Mouse (Mus musculus): Measurements from ENCODE around the gene Fbxo10.
"Not testable (repeated sequence)": the region's sequence is repeated elsewhere in the genome, so short reads cannot be mapped to it uniquely, and the experiment has no call there.

The Fbxo10 gene

DNA sequence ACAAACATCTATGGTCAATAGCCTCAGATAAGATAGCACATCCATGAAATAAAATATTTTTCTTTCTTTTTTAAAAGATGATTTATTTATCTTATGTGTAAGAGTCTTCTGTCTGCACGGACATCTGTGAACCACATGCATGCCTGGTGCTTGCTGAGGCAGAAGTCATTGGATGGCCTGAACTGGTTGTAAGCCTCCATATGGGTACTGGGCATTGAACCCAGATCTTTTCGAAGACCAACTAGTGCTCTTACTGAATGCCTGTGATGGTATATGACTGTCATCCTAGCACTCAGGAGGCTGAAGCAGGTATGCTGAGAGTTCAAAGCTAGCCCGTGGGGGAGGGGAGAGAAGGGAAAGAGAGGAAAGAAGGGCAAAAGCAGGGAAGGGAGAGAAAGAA, 86.3 kb downstream of the Fbxo10 start:
- no peak for DNase-seq

DNA sequence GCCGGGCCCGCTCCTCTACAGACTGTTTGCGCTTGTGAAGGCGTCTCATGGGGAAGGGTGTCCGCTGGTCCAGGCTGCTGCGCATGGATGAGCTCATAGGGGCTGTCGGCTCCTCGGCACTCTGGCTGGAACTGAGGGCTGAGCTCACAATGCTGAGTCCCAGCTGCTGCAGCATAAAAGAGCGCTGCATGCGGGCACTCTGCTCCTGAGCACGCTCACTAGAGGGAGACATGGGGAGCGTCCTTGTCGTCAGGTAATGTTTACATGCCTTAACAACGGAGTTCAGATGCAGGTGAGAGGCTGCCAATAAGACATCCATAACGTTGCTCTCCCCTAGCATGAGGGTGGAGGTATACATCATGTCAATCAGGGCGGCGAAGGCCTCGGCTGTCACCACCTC, 89.6 kb downstream of the Fbxo10 start:
- DNase-seq, result no peak

DNA sequence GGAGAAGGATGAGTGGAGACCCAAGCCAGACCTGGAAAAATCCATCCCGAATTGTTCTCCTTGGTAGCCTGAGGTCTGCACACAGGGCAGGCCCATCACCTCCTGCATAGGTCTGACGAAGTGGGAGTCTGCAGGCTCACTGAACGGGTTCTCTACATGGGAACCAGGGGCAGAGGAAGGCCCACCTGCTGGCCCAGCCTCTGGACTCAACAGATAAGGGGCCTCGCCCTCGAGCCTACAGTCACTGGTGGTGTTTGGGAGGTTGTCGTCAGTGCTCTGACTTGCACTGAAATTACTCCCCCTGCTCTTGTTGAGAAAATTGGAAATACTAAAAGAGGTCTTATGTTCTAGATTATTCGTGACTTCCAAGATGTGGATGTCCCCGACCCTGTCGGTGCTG, 90.6 kb downstream of the Fbxo10 start:
- DNase-seq, result no peak

DNA sequence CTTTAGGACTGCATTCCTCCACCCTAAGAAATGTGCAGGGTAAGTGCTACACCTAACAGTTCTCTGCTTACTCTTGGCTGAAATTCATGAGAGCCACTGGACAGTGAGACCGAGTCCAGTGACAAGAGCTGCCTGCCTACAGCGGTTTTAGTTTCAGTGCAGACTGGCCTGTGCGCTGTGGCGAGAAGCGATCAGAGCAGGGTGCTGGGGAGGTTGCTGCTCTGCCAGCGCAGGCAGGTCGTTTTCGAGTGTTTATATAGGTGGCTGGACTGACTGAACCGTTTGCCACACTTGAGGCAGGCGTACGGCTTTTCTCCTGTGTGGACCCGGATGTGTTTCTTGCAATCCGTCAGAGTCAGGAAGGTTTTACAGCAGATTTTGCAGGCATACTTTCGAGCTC, 91.2 kb downstream of the Fbxo10 start:
- DNase-seq, result not testable (repeated sequence)

DNA sequence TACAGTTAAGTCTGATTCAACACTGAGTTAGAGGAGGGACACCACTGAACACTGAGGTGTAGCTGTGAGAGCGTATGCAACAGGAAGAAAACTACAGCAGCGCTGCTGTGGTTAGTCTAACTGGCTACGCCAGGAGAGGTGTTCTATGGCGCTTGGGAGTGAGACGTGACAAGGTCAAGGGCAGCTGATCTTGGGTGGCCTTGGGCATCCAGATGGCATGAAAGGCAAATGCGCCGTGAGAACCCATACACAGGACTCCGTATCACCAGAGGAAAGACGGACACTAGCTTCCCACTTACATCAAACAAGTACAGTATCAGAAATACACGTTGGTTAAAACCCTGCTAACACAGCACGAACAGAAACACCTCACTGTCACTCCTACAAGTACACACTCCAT, 92.1 kb downstream of the Fbxo10 start:
- DNase-seq, result not testable (repeated sequence)

DNA sequence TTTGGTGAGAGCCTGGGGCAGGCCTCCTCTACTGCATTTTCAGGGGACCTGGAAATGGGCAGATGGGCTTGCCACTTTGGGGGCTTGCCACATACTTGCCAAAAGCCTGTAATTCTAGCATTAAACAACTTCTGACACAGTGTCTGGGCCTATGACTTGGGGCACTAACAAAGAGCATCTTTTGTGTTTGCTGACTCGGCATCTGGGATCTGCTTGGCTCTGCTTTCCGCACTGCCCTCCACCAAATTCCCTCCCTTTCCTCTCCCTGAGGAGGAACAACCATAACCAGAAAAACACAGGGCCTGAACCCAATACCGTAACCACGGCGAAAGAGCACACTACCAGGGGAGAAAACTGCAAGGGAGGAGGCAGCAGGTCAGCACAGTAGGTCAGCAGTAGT, 93.8 kb downstream of the Fbxo10 start:
- no peak for DNase-seq
